Mouse (Mus musculus): ENCODE measurements around the gene Scn11a. TPM values are rescaled to one million over a fixed set of nuclear protein-coding genes. Genes with fewer than 3 reads are reported as not detected.

The Scn11a gene
- polyA plus RNA-seq, 1 experiment from 2014 or later, result not detected

GRCm38 (mm10) chr9:119804501-119804847 lies 20.8 kb downstream of the Scn11a start:
- no peaks in the 10 kb centered on the region for H3K27me3 ChIP-seq (ENCODE audit: control insufficient read depth, insufficient read depth, low read length)
- no peak overlapping the region for H3K27ac ChIP-seq (ENCODE audit: low read length)
- no peaks in the 10 kb centered on the region for H3K36me3 ChIP-seq (ENCODE audit: control insufficient read depth, insufficient read depth, low read length)
- H3K4me3 ChIP-seq (ENCODE audit: low read depth, low read length), result no peak overlapping the region
- no peak overlapping the region for H3K9ac ChIP-seq (replicated peaks; ENCODE audit: low read depth, low read length)
- 0 out of 2 replicates have a peak, but pooled peaks cover 3% of the 10 kb centered on the region for H3K4me1 ChIP-seq (ENCODE audit: control insufficient read depth, insufficient read depth, low read length)
- no peaks in the 10 kb centered on the region for H3K9me3 ChIP-seq (ENCODE audit: control insufficient read depth, low read depth, low read length)
- H3K4me2 ChIP-seq (replicated peaks; ENCODE audit: low read depth, low read length), result no peak overlapping the region
- ATAC-seq (ENCODE audit: insufficient number of reproducible peaks, insufficient read depth, low FRiP score, low read depth), result no peak
- WGBS, result 82% methylated on average over 11 of the region's 11 CpGs

GRCm38 (mm10) chr9:119803845-119804500 lies 21.3 kb downstream of the Scn11a start:
- Histone ChIP-seq H3K27me3 (ENCODE audit: control insufficient read depth, insufficient read depth, low read length) (no peaks in the 10 kb centered on the region), H3K4me2 (replicated peaks; ENCODE audit: low read depth, low read length) (no peak overlapping the region), H3K9me3 (ENCODE audit: control insufficient read depth, low read depth, low read length) (no peaks in the 10 kb centered on the region), H3K4me3 (ENCODE audit: low read depth, low read length) (no peak overlapping the region), H3K4me1 (ENCODE audit: control insufficient read depth, insufficient read depth, low read length) (0 out of 2 replicates have a peak, but pooled peaks cover 3% of the 10 kb centered on the region), H3K36me3 (ENCODE audit: control insufficient read depth, insufficient read depth, low read length) (no peaks in the 10 kb centered on the region), H3K27ac (ENCODE audit: low read length) (no peak overlapping the region), H3K9ac (replicated peaks; ENCODE audit: low read depth, low read length) (no peak overlapping the region)
- 64% methylated on average over 15 of the region's 15 CpGs for WGBS
- no peak for ATAC-seq (ENCODE audit: insufficient number of reproducible peaks, insufficient read depth, low FRiP score, low read depth)

- H3K27ac ChIP-seq (ENCODE audit: low read length), result no peak overlapping the region
- H3K4me1 ChIP-seq (ENCODE audit: control insufficient read depth, insufficient read depth, low read length), result 0 out of 2 replicates have a peak, but pooled peaks cover 3% of the 10 kb centered on the region
- no peak overlapping the region for H3K4me2 ChIP-seq (replicated peaks; ENCODE audit: low read depth, low read length)
- WGBS, result 59% methylated on average over 16 of the region's 16 CpGs
- no peak overlapping the region for H3K9ac ChIP-seq (replicated peaks; ENCODE audit: low read depth, low read length)
- no peaks in the 10 kb centered on the region for H3K27me3 ChIP-seq (ENCODE audit: control insufficient read depth, insufficient read depth, low read length)
- no peak for ATAC-seq (ENCODE audit: insufficient number of reproducible peaks, insufficient read depth, low FRiP score, low read depth)
- H3K4me3 ChIP-seq (ENCODE audit: low read depth, low read length), result no peak overlapping the region
- no peaks in the 10 kb centered on the region for H3K9me3 ChIP-seq (ENCODE audit: control insufficient read depth, low read depth, low read length)
- H3K36me3 ChIP-seq (ENCODE audit: control insufficient read depth, insufficient read depth, low read length), result no peaks in the 10 kb centered on the region
Observed at GRCm38 (mm10) chr9:119803169-119803827, 22.0 kb downstream of the Scn11a start.

- Histone ChIP-seq H3K4me2 (replicated peaks; ENCODE audit: low read depth, low read length) (no peak overlapping the region), H3K9ac (replicated peaks; ENCODE audit: low read depth, low read length) (no peak overlapping the region), H3K4me3 (ENCODE audit: low read depth, low read length) (no peak overlapping the region), H3K27ac (ENCODE audit: low read length) (no peak overlapping the region), H3K36me3 (ENCODE audit: control insufficient read depth, insufficient read depth, low read length) (no peaks in the 10 kb centered on the region), H3K27me3 (ENCODE audit: control insufficient read depth, insufficient read depth, low read length) (no peaks in the 10 kb centered on the region), H3K4me1 (ENCODE audit: control insufficient read depth, insufficient read depth, low read length) (0 out of 2 replicates have a peak, but pooled peaks cover 3% of the 10 kb centered on the region), H3K9me3 (ENCODE audit: control insufficient read depth, low read depth, low read length) (no peaks in the 10 kb centered on the region)
- WGBS, result 60% methylated on average over 6 of the region's 6 CpGs
- no peak for ATAC-seq (ENCODE audit: insufficient number of reproducible peaks, insufficient read depth, low FRiP score, low read depth)
Observed at GRCm38 (mm10) chr9:119801460-119801859, 23.8 kb downstream of the Scn11a start.

GRCm38 (mm10) chr9:119796791-119797190 lies 28.5 kb downstream of the Scn11a start:
- Histone ChIP-seq H3K4me1 (ENCODE audit: control insufficient read depth, insufficient read depth, low read length) (no peaks in the 10 kb centered on the region), H3K4me2 (replicated peaks; ENCODE audit: low read depth, low read length) (no peak overlapping the region), H3K4me3 (ENCODE audit: low read depth, low read length) (no peak overlapping the region), H3K27ac (ENCODE audit: low read length) (no peak overlapping the region), H3K9me3 (ENCODE audit: control insufficient read depth, low read depth, low read length) (no peaks in the 10 kb centered on the region), H3K9ac (replicated peaks; ENCODE audit: low read depth, low read length) (no peak overlapping the region), H3K36me3 (ENCODE audit: control insufficient read depth, insufficient read depth, low read length) (no peaks in the 10 kb centered on the region), H3K27me3 (ENCODE audit: control insufficient read depth, insufficient read depth, low read length) (no peaks in the 10 kb centered on the region)
- 76% methylated on average over 4 of the region's 4 CpGs for WGBS
- ATAC-seq (ENCODE audit: insufficient number of reproducible peaks, insufficient read depth, low FRiP score, low read depth), result no peak

- Histone ChIP-seq H3K4me2 (replicated peaks; ENCODE audit: low read depth, low read length) (no peak overlapping the region), H3K27me3 (ENCODE audit: control insufficient read depth, insufficient read depth, low read length) (no peaks in the 10 kb centered on the region), H3K9me3 (ENCODE audit: control insufficient read depth, low read depth, low read length) (no peaks in the 10 kb centered on the region), H3K4me1 (ENCODE audit: control insufficient read depth, insufficient read depth, low read length) (no peaks in the 10 kb centered on the region), H3K36me3 (ENCODE audit: control insufficient read depth, insufficient read depth, low read length) (no peaks in the 10 kb centered on the region), H3K4me3 (ENCODE audit: low read depth, low read length) (no peak overlapping the region), H3K27ac (ENCODE audit: low read length) (no peak overlapping the region), H3K9ac (replicated peaks; ENCODE audit: low read depth, low read length) (no peak overlapping the region)
- no peak for ATAC-seq (ENCODE audit: insufficient number of reproducible peaks, insufficient read depth, low FRiP score, low read depth)
- 69% methylated on average over 15 of the region's 15 CpGs for WGBS
Observed at GRCm38 (mm10) chr9:119795254-119795912, 29.9 kb downstream of the Scn11a start.

GRCm38 (mm10) chr9:119794470-119794869 lies 30.8 kb downstream of the Scn11a start:
- H3K36me3 ChIP-seq (ENCODE audit: control insufficient read depth, insufficient read depth, low read length), result no peaks in the 10 kb centered on the region
- no peak for ATAC-seq (ENCODE audit: insufficient number of reproducible peaks, insufficient read depth, low FRiP score, low read depth)
- no peak overlapping the region for H3K4me2 ChIP-seq (replicated peaks; ENCODE audit: low read depth, low read length)
- no peak overlapping the region for H3K4me3 ChIP-seq (ENCODE audit: low read depth, low read length)
- WGBS, result 51% methylated on average over 4 of the region's 4 CpGs
- no peaks in the 10 kb centered on the region for H3K27me3 ChIP-seq (ENCODE audit: control insufficient read depth, insufficient read depth, low read length)
- H3K4me1 ChIP-seq (ENCODE audit: control insufficient read depth, insufficient read depth, low read length), result no peaks in the 10 kb centered on the region
- no peak overlapping the region for H3K27ac ChIP-seq (ENCODE audit: low read length)
- no peaks in the 10 kb centered on the region for H3K9me3 ChIP-seq (ENCODE audit: control insufficient read depth, low read depth, low read length)
- H3K9ac ChIP-seq (replicated peaks; ENCODE audit: low read depth, low read length), result no peak overlapping the region

GRCm38 (mm10) chr9:119792505-119792904 lies 32.8 kb downstream of the Scn11a start:
- 49% methylated on average over 9 of the region's 9 CpGs for WGBS
- H3K9ac ChIP-seq (replicated peaks; ENCODE audit: low read depth, low read length), result no peak overlapping the region

More at GRCm38 (mm10) chr9:119792505-119792904, 32.8 kb downstream of the Scn11a start:
- no peaks in the 10 kb centered on the region for H3K27me3 ChIP-seq (ENCODE audit: control insufficient read depth, insufficient read depth, low read length)
- no peak overlapping the region for H3K4me3 ChIP-seq (ENCODE audit: low read depth, low read length)
- no peak for ATAC-seq (ENCODE audit: insufficient number of reproducible peaks, insufficient read depth, low FRiP score, low read depth)
- no peak overlapping the region for H3K4me2 ChIP-seq (replicated peaks; ENCODE audit: low read depth, low read length)
- H3K9me3 ChIP-seq (ENCODE audit: control insufficient read depth, low read depth, low read length), result no peaks in the 10 kb centered on the region
- no peaks in the 10 kb centered on the region for H3K36me3 ChIP-seq (ENCODE audit: control insufficient read depth, insufficient read depth, low read length)
- no peaks in the 10 kb centered on the region for H3K4me1 ChIP-seq (ENCODE audit: control insufficient read depth, insufficient read depth, low read length)
- no peak overlapping the region for H3K27ac ChIP-seq (ENCODE audit: low read length)

Measured in stomach, embryonic 14.5 days (tissue).